Mouse (Mus musculus) liver, embryonic 14.5 days (tissue): ENCODE measurements around the gene Kif6. TPM values are rescaled to one million over a fixed set of nuclear protein-coding genes. Genes with fewer than 3 reads are reported as not detected.

Experiments used
- ATAC-seq: fragments of 200-750 bp; cut with Nextera tagmentation; 2 replicates; pipeline ENCODE4 v1.8.0; 2017; ENCODE audit warnings: moderate number of reproducible peaks, mild to moderate bottlenecking, moderate library complexity; ENCODE audit not compliant: insufficient read depth
- DNase-seq, 3 experiments: peaks; one replicate each; pipeline ENCODE4 v3.0.0-alpha.2; 2012 to 2013; ENCODE audit warnings: low read depth in 3 of 3, low spot score in 3 of 3
- H3K27ac ChIP-seq: fragments of 300-500 bp; sonication (generic); 2 replicates; pipeline ENCODE4 v1.5.1; 2014; ENCODE audit warnings: moderate library complexity, mild to moderate bottlenecking, control low read depth, inconsistent platforms
- H3K27me3 ChIP-seq: fragments of 300-500 bp; sonication (generic); 2 replicates; pipeline ENCODE4 v1.6.1; 2014; ENCODE audit warnings: mild to moderate bottlenecking, low read length, moderate library complexity; ENCODE audit not compliant: control insufficient read depth, insufficient read depth
- H3K36me3 ChIP-seq: fragments of 300-500 bp; sonication (generic); replicated peaks from 2 replicates; pipeline ENCODE4 v1.6.1; 2014; ENCODE audit warnings: low read depth; ENCODE audit not compliant: control insufficient read depth, insufficient read depth
- H3K4me1 ChIP-seq, 2 experiments: fragments of 200-500 bp in 1 of 2; fragments of 300-500 bp in 1 of 2; sonication (generic) in 1 of 2; replicated peaks; 2 replicates each; pipeline ENCODE4 v1.6.1; 2012 to 2014; ENCODE audit warnings: antibody characterized with exemption in 1 of 2, inconsistent platforms in 1 of 2, low read length in 1 of 2; ENCODE audit not compliant: control insufficient read depth in 2 of 2, insufficient read depth in 2 of 2
- H3K4me2 ChIP-seq: fragments of 300-500 bp; sonication (generic); 2 replicates; pipeline ENCODE4 v1.6.1; 2014; ENCODE audit warnings: low read depth, mild to moderate bottlenecking, control low read depth, moderate library complexity
- H3K4me3 ChIP-seq, 2 experiments: fragments of 200-500 bp in 1 of 2; fragments of 300-500 bp in 1 of 2; sonication (generic) in 1 of 2; 2 replicates each; pipeline ENCODE4 v1.5.1; 2012 to 2014; ENCODE audit warnings: low read depth in 2 of 2, low read length in 2 of 2, mild to moderate bottlenecking in 2 of 2, control low read depth in 1 of 2, inconsistent platforms in 1 of 2, moderate library complexity in 1 of 2; ENCODE audit not compliant: insufficient read depth in 1 of 2
- H3K9ac ChIP-seq: fragments of 300-500 bp; sonication (generic); replicated peaks from 2 replicates; pipeline ENCODE4 v1.6.1; 2014; ENCODE audit warnings: mild to moderate bottlenecking, control low read depth, moderate library complexity
- H3K9me3 ChIP-seq: fragments of 300-500 bp; sonication (generic); 2 replicates; pipeline ENCODE4 v1.6.1; 2016; ENCODE audit warnings: low read length, mixed read lengths; ENCODE audit not compliant: control insufficient read depth
- CTCF ChIP-seq: IDR thresholded peaks from 2 replicates; pipeline ENCODE4 v1.5.1; 2016; ENCODE audit warnings: antibody characterized with exemption, low read depth, control low read depth
- EP300 ChIP-seq: IDR thresholded peaks from 2 replicates; pipeline ENCODE4 v1.6.1; 2016; ENCODE audit warnings: antibody characterized with exemption, low read depth
- WGBS: fragments of 180-500 bp; shearing (Covaris S2); extraction: QIAGEN DNeasy Blood & Tissue Kit; methylation state at CpG from one replicate; pipeline ENCODE4 v1.1.7; 2014; ENCODE audit not compliant: insufficient replicate concordance; 5-methylcytosine and 5-hydroxymethylcytosine counted together
- polyA plus RNA-seq, 2 experiments: library from polyadenylated mRNA; depleted of rRNA in 1 of 2; stranded (reverse) in 1 of 2; unstranded in 1 of 2; fragments of >200 nt; fragmentation: Nextera tagmentation in 1 of 2; extraction: Ambion mirVana in 1 of 2; gene quantifications; 2 replicates each; pipeline versions ENCODE4 v1.2.1 to v1.2.3; 2012 to 2014

Kif6 gene
- polyA plus RNA-seq, 2 experiments = 0.06 TPM; not detected in 1

- 22% methylated on average over 6 of the region's 6 CpGs for WGBS
- H3K9ac ChIP-seq = no peak overlapping the region
- no peaks in the 10 kb centered on the region for H3K36me3 ChIP-seq
- H3K27me3 ChIP-seq = no peaks in the 10 kb centered on the region
- H3K9me3 ChIP-seq = no peaks in the 10 kb centered on the region
- ATAC-seq = no peak
- no peak overlapping the region for H3K27ac ChIP-seq
- no peak overlapping the region for H3K4me2 ChIP-seq
- TF ChIP-seq EP300 (no peak), CTCF (no peak)
- H3K4me3 ChIP-seq = no peak overlapping the region
- no peaks in the 10 kb centered on the region for H3K4me1 ChIP-seq
- DNase-seq = no peak
Measured at GRCm38 (mm10) chr17:49824142-49824840, 209.4 kb downstream of the Kif6 start.

- no peaks in the 10 kb centered on the region for H3K36me3 ChIP-seq
Measured at GRCm38 (mm10) chr17:49824841-49825450, 210.0 kb downstream of the Kif6 start.

GRCm38 (mm10) chr17:49825831-49826230 is 210.9 kb downstream of the Kif6 start:
- no peak for DNase-seq
- no peak overlapping the region for H3K4me3 ChIP-seq

More at GRCm38 (mm10) chr17:49824841-49825450, 210.0 kb downstream of the Kif6 start:
- H3K9ac ChIP-seq = no peak overlapping the region
- H3K4me3 ChIP-seq = no peak overlapping the region
- ATAC-seq (no peak), DNase-seq (no peak)
- H3K9me3 ChIP-seq = no peaks in the 10 kb centered on the region
- H3K27ac ChIP-seq = no peak overlapping the region
- 61% methylated on average over 7 of the region's 7 CpGs for WGBS
- no peaks in the 10 kb centered on the region for H3K27me3 ChIP-seq
- no peaks in the 10 kb centered on the region for H3K4me1 ChIP-seq
- TF ChIP-seq EP300 = no peak
- no peak for TF ChIP-seq CTCF
- H3K4me2 ChIP-seq = no peak overlapping the region

GRCm38 (mm10) chr17:49831745-49832144 is 216.8 kb downstream of the Kif6 start:
- Histone ChIP-seq H3K27me3 (no peaks in the 10 kb centered on the region), H3K4me2 (no peak overlapping the region), H3K36me3 (no peaks in the 10 kb centered on the region), H3K4me1 (no peaks in the 10 kb centered on the region; a peak in 1 of 4 replicates), H3K9me3 (no peaks in the 10 kb centered on the region), H3K27ac (no peak overlapping the region), H3K4me3 (no peak overlapping the region), H3K9ac (no peak overlapping the region)
- no peak for ATAC-seq
- 33% methylated on average over 3 of the region's 3 CpGs for WGBS
- DNase-seq = no peak
- TF ChIP-seq CTCF (no peak), EP300 (no peak)

More at GRCm38 (mm10) chr17:49825831-49826230, 210.9 kb downstream of the Kif6 start:
- Histone ChIP-seq H3K9me3 (no peaks in the 10 kb centered on the region), H3K4me2 (no peak overlapping the region), H3K4me1 (no peaks in the 10 kb centered on the region), H3K27ac (no peak overlapping the region), H3K36me3 (no peaks in the 10 kb centered on the region), H3K9ac (no peak overlapping the region), H3K27me3 (no peaks in the 10 kb centered on the region)
- 60% methylated on average over 5 of the region's 5 CpGs for WGBS
- no peak for ATAC-seq
- TF ChIP-seq CTCF = no peak

- Histone ChIP-seq H3K27ac (no peak overlapping the region), H3K36me3 (no peaks in the 10 kb centered on the region), H3K4me3 (no peak overlapping the region), H3K9ac (no peak overlapping the region), H3K4me1 (no peaks in the 10 kb centered on the region; a peak in 1 of 4 replicates), H3K27me3 (no peaks in the 10 kb centered on the region), H3K9me3 (no peaks in the 10 kb centered on the region), H3K4me2 (no peak overlapping the region)
- WGBS = 62% methylated on average over 5 of the region's 5 CpGs
- no peak for TF ChIP-seq EP300
- no peak for TF ChIP-seq CTCF
- DNase-seq (no peak), ATAC-seq (no peak)
Measured at GRCm38 (mm10) chr17:49834044-49834545, 219.2 kb downstream of the Kif6 start.
